Mouse (Mus musculus) CH12.LX (cell line): ENCODE measurements around the gene Capn2. TPM values are rescaled to one million over a fixed set of nuclear protein-coding genes. Genes with fewer than 3 reads are reported as not detected.

Source experiments
- DNase-seq: peaks from one replicate; pipeline ENCODE4 v3.0.0-alpha.2; 2013; ENCODE audit errors: extremely low read depth
- H3K27ac ChIP-seq: 2 replicates; pipeline ENCODE4 v1.5.1; 2012; ENCODE audit warnings: low read depth, mild to moderate bottlenecking, control low read depth, moderate library complexity; ENCODE audit not compliant: insufficient read depth
- H3K27me3 ChIP-seq: replicated peaks from 2 replicates; pipeline ENCODE3; 2012; ENCODE audit warnings: inconsistent platforms
- H3K36me3 ChIP-seq, 2 experiments: replicated peaks in 1 of 2; 2 replicates each; pipeline versions ENCODE3 to v1.6.1; 2012; ENCODE audit warnings: inconsistent platforms in 1 of 2, low read length in 1 of 2, mild to moderate bottlenecking in 1 of 2, mixed read lengths in 1 of 2, moderate library complexity in 1 of 2; ENCODE audit not compliant: control insufficient read depth in 1 of 2, insufficient read depth in 1 of 2
- H3K4me1 ChIP-seq, 2 experiments: 2 replicates each; pipeline ENCODE4 v1.6.1; 2012; ENCODE audit warnings: inconsistent platforms in 1 of 2, moderate library complexity in 1 of 2; ENCODE audit not compliant: insufficient read depth in 2 of 2, control insufficient read depth in 1 of 2
- H3K4me2 ChIP-seq: 2 replicates; pipeline ENCODE4 v1.6.1; 2012; ENCODE audit warnings: low read depth, mild to moderate bottlenecking, control low read depth; ENCODE audit not compliant: poor library complexity, insufficient read depth, severe bottlenecking
- H3K4me3 ChIP-seq, 3 experiments: fragments of 150-350 bp in 1 of 3; sonication (generic) in 1 of 3; replicated peaks in 1 of 3; 2 replicates each; pipeline versions ENCODE3 to v1.5.1; 2011 to 2012; ENCODE audit warnings: low read depth in 2 of 3, low read length in 2 of 3, mild to moderate bottlenecking in 2 of 3, moderate library complexity in 2 of 3, control low read depth in 1 of 3, improper control_type of control experiment in 1 of 3, inconsistent platforms in 1 of 3, mixed read lengths in 1 of 3; ENCODE audit not compliant: poor library complexity in 1 of 3
- H3K79me2 ChIP-seq: replicated peaks from 2 replicates; pipeline ENCODE4 v1.6.1; 2012; ENCODE audit warnings: mild to moderate bottlenecking, moderate library complexity; ENCODE audit not compliant: control insufficient read depth, poor library complexity, insufficient read depth, severe bottlenecking; ENCODE audit errors: extremely low read depth
- H3K9ac ChIP-seq: 2 replicates; pipeline ENCODE4 v1.6.1; 2012; ENCODE audit warnings: low read depth, mild to moderate bottlenecking, control low read depth, moderate library complexity; ENCODE audit not compliant: insufficient read depth
- H3K9me3 ChIP-seq: replicated peaks from 2 replicates; pipeline ENCODE3; 2012; ENCODE audit warnings: low read length, inconsistent platforms, mixed read lengths
- BHLHE40 ChIP-seq: IDR thresholded peaks from 2 replicates; pipeline ENCODE4 v1.6.1; 2011; ENCODE audit warnings: mild to moderate bottlenecking, low read depth, low read length, improper control_type of control experiment
- CHD1 ChIP-seq: IDR thresholded peaks from 2 replicates; pipeline ENCODE4 v1.6.1; 2012; ENCODE audit warnings: low read depth, low read length, improper control_type of control experiment, inconsistent platforms
- CHD2 ChIP-seq: IDR thresholded peaks from 2 replicates; pipeline ENCODE4 v1.6.1; 2011; ENCODE audit warnings: low read length, improper control_type of control experiment
- CTCF ChIP-seq, 2 experiments: IDR thresholded peaks in 1 of 2; conservative IDR thresholded peaks in 1 of 2; 2 replicates each; pipeline ENCODE4 v1.5.1; 2011 to 2012; ENCODE audit warnings: low read depth in 2 of 2, low read length in 2 of 2, improper control_type of control experiment in 1 of 2, inconsistent platforms in 1 of 2, mild to moderate bottlenecking in 1 of 2, moderate library complexity in 1 of 2
- EP300 ChIP-seq: IDR thresholded peaks from 2 replicates; pipeline ENCODE4 v1.6.1; 2011; ENCODE audit warnings: low read length, improper control_type of control experiment
- GABPA ChIP-seq: IDR thresholded peaks from 2 replicates; pipeline ENCODE4 v1.6.1; 2012; ENCODE audit warnings: low read depth, low read length, improper control_type of control experiment, inconsistent platforms; ENCODE audit not compliant: insufficient replicate concordance
- HCFC1 ChIP-seq: IDR thresholded peaks from 2 replicates; pipeline ENCODE4 v1.6.1; 2012; ENCODE audit warnings: low read depth, mild to moderate bottlenecking, inconsistent platforms, low read length, improper control_type of control experiment
- IRF4 ChIP-seq: IDR thresholded peaks from 2 replicates; pipeline ENCODE4 v1.6.1; 2014; ENCODE audit warnings: low read depth, mild to moderate bottlenecking, inconsistent platforms, low read length, improper control_type of control experiment
- MXI1 ChIP-seq: IDR thresholded peaks from 2 replicates; pipeline ENCODE4 v1.6.1; 2011; ENCODE audit warnings: mild to moderate bottlenecking, low read depth, low read length, improper control_type of control experiment
- MYC ChIP-seq: IDR thresholded peaks from 2 replicates; pipeline ENCODE4 v1.6.1; 2011; ENCODE audit warnings: low read depth, mild to moderate bottlenecking, improper control_type of control experiment, low read length
- PAX5 ChIP-seq: IDR thresholded peaks from 2 replicates; pipeline ENCODE4 v1.6.1; 2012; ENCODE audit warnings: low read length, inconsistent platforms, mixed read lengths
- POLR2AphosphoS2 ChIP-seq: IDR thresholded peaks from 2 replicates; pipeline ENCODE4 v1.6.1; 2011; ENCODE audit warnings: low read depth, low read length, improper control_type of control experiment
- RAD21 ChIP-seq: IDR thresholded peaks from 2 replicates; pipeline ENCODE4 v1.6.1; 2011; ENCODE audit warnings: low read depth, mild to moderate bottlenecking, low read length, improper control_type of control experiment, moderate library complexity
- SIN3A ChIP-seq: IDR thresholded peaks from 2 replicates; pipeline ENCODE4 v1.6.1; 2012; ENCODE audit warnings: low read length, improper control_type of control experiment, inconsistent platforms
- ZKSCAN1 ChIP-seq: IDR thresholded peaks from 2 replicates; pipeline ENCODE4 v1.6.1; 2012; ENCODE audit warnings: low read depth, inconsistent platforms, low read length, improper control_type of control experiment, borderline replicate concordance
- ZMIZ1 ChIP-seq: IDR thresholded peaks from 2 replicates; pipeline ENCODE4 v1.6.1; 2012; ENCODE audit warnings: low read depth, mild to moderate bottlenecking, inconsistent platforms, low read length, improper control_type of control experiment
- ZNF384 ChIP-seq: IDR thresholded peaks from 2 replicates; pipeline ENCODE4 v1.6.1; 2012; ENCODE audit warnings: low read depth, low read length, improper control_type of control experiment, inconsistent platforms
- dilution Hi-C: fragments of 300-500 bp; cut with MboI; formaldehyde crosslinking; loops from 2 replicates; pipeline ENCODE4 v1.14.3; 2020; ENCODE audit warnings: low sequenced_read_pairs; ENCODE audit not compliant: extremely low pct_unique_long_range_greater_than_20kb, extremely low pct_ligation_motif_present
- in situ Hi-C: fragments of 300-500 bp; cut with MboI; formaldehyde crosslinking; loops from 3 replicates; pipeline ENCODE4 v1.14.3; 2019; ENCODE audit warnings: low sequenced_read_pairs, low pct_ligation_motif_present, low pct_unique_long_range_greater_than_20kb, mixed read lengths
- polyA plus RNA-seq: library from polyadenylated mRNA; unstranded; fragments of >175 nt; gene quantifications from 2 replicates; pipeline ENCODE4 v1.2.1, GENCODE M21; 2012; ENCODE audit warnings: low read depth; ENCODE audit not compliant: insufficient read length
- total RNA-seq, 2 experiments: library from RNA; depleted of rRNA; stranded (reverse); fragments of 300-350 nt in 1 of 2; fragments of >200 nt in 1 of 2; gene quantifications; 2 replicates each; pipeline ENCODE4 v1.2.3; 2012 to 2014

The Capn2 gene
- total and polyA plus RNA-seq, 3 experiments = 10.9 to 28.1 (median 15.0) TPM

- Histone ChIP-seq H3K4me1 (peaks cover 3 to 18% of the 10 kb centered on the region in 2 experiments; a peak in 3 of 4 replicates), H3K27me3 (peaks cover 19% of the 10 kb centered on the region), H3K9ac (no peak overlapping the region), H3K4me3 (no peak overlapping the region), H3K9me3 (peaks cover 1% of the 10 kb centered on the region), H3K36me3 (no peaks in the 10 kb centered on the region), H3K27ac (no peak overlapping the region), H3K4me2 (no peak overlapping the region), H3K79me2 (no peaks in the 10 kb centered on the region)
- no peak for DNase-seq
- TF ChIP-seq POLR2AphosphoS2 (no peak), HCFC1 (no peak), CHD1 (no peak), ZKSCAN1 (no peak), BHLHE40 (no peak), EP300 (no peak), MXI1 (no peak)
- dilution Hi-C loops = no loop called here
- in situ Hi-C loops = no loop called here
These were observed 9.9 kb upstream of the Capn2 start for GRCm38 (mm10) chr1:182527261-182527766.

- H3K9ac ChIP-seq = no peak overlapping the region
- H3K36me3 ChIP-seq = no peaks in the 10 kb centered on the region
- H3K27ac ChIP-seq = no peak overlapping the region
- peaks cover 5 to 21% of the 10 kb centered on the region in 2 experiments for H3K4me1 ChIP-seq
- no peak for TF ChIP-seq CTCF (conservative IDR thresholded peaks at IDR 0.05 in 1 of 2, IDR thresholded peaks at IDR 0.05 in 1 of 2; ENCODE audit: low read depth in 2 of 2, low read length in 2 of 2)
- TF ChIP-seq ZNF384 = no peak
- TF ChIP-seq MXI1 = no peak
- no peak for TF ChIP-seq RAD21
- no peak for TF ChIP-seq SIN3A
- TF ChIP-seq IRF4 = no peak
- no peak for TF ChIP-seq ZMIZ1
- TF ChIP-seq CHD2 = no peak
- TF ChIP-seq PAX5 = no peak
- no peak for TF ChIP-seq MYC
- no peak for TF ChIP-seq GABPA
- dilution Hi-C loops = no loop called here
- no peak for DNase-seq
- peaks cover 10% of the 10 kb centered on the region for H3K27me3 ChIP-seq
- H3K79me2 ChIP-seq = no peaks in the 10 kb centered on the region
- H3K4me2 ChIP-seq = no peak overlapping the region
- H3K4me3 ChIP-seq = no peak overlapping the region
- H3K9me3 ChIP-seq = no peaks in the 10 kb centered on the region
- in situ Hi-C loops = no loop called here
These were observed 8.2 kb upstream of the Capn2 start for GRCm38 (mm10) chr1:182525601-182526000.
